Mouse (Mus musculus) heart, adult 9 months (tissue): ENCODE measurements around the gene Nek5.
A peak's percentile ranks its signal among the peaks of the same experiment; 100 is the strongest.

ENCODE experiments used
- DNase-seq, 2 experiments: peaks; one replicate each; pipeline ENCODE4 v3.0.0; 2022; ENCODE audit warnings: low spot score in 2 of 2

Gene Nek5

DNA sequence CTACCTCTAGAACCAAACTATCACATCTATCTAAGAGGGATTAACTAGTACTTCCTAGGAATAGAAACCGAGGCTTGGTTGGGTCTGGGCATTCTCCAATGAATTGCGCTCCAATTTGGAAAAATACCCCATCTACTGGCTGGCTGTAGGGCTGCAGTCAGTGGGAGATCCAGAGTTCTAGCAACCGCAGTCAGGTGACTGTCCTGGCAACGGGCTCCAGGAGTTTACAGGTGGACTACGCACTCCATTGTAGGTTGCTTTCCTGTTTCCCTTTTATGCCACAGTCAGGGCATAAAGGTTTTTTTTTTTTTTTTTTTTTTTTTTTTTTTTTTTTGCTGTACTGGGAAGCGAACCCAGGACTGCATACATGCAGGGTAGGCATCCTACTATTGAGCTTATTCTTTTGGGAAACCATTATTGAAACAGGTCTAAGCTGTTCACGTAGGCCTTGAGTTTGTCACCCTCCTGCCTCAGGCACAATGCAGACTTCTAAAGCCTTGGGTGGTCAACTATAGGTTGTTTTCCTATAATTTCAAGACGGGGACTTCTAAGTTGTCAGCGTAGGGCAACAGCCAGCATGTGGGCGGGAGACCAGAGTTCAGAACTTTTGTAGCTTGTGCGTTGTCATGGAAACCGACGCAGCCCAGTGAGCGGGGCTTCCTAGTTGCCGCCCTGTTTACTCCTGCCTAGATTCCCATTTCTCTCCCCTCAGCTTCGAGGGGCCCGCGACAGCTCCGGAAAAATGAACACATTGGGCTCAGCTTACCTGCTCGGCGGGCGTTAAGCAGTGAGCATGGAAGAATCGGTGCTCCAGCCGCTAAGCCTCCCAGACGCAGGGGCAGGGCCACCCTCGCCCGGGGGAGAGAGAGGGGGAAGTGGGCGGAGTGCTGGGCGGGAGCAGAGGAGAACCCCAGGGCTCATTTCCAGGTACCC lies at the start of gene Nek5:
Gene Nek5 (minus strand): TSS at position 834 of the 933 bp plus-strand sequence.
- DNase-seq: peak; percentile 4 to 7

DNA sequence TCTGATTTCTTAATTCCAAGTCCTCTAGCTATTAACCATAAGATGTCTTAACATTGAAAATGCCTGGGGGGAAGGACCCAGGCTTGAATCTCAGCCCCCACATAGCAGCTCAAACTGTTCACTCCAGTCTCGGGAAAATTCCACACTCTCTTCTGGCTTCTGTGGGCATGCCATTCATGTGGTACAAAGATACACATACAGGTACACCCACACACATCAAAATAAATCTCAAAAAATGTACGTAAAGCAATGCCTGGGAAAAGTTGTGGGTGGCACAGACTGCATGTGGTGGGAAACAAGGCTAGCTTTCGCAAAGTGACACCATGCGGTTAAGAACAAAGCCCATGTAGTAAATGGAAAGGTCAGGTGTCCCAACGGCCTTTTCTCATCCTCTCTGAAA lies 44.3 kb upstream of the Nek5 start:
- no peak for DNase-seq

GRCm38 (mm10) chr8:22166080-22166603 lies 41.3 kb upstream of the Nek5 start, which contains the start of gene Nek3:
Gene Nek3, minus strand, starts transcription at chr8:22166435.
- peak; percentile 75 to 81 for DNase-seq

- no peak for DNase-seq
These were observed 40.6 kb upstream of the Nek5 start for GRCm38 (mm10) chr8:22165251-22166079.

- no peak for DNase-seq
These were observed 39.6 kb upstream of the Nek5 start for GRCm38 (mm10) chr8:22164431-22164830.

- DNase-seq: no peak
These were observed 37.4 kb upstream of the Nek5 start for GRCm38 (mm10) chr8:22162206-22162605.

GRCm38 (mm10) chr8:22150345-22150663 lies 25.5 kb upstream of the Nek5 start:
- no peak for DNase-seq

GRCm38 (mm10) chr8:22149643-22150344 lies 24.9 kb upstream of the Nek5 start:
- DNase-seq: no peak

DNA sequence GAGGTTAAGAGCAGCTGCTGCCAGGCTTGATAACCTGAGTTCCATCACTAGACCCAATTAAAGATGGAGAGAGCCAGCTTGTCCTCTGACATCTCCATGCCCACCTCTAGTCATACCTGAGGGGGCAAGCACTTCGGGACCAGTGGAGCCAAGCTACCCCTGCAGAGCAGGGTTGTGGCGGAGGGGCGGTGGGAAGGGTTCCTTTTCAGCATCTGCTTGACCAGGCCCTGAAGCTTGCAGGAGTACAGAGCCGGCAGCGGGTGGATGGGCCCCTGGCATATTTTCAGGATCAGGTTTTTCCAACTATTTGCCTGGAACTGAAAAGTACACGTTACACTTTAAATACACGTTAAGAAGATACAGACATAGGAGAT lies 23.5 kb upstream of the Nek5 start:
- no peak for DNase-seq

DNA sequence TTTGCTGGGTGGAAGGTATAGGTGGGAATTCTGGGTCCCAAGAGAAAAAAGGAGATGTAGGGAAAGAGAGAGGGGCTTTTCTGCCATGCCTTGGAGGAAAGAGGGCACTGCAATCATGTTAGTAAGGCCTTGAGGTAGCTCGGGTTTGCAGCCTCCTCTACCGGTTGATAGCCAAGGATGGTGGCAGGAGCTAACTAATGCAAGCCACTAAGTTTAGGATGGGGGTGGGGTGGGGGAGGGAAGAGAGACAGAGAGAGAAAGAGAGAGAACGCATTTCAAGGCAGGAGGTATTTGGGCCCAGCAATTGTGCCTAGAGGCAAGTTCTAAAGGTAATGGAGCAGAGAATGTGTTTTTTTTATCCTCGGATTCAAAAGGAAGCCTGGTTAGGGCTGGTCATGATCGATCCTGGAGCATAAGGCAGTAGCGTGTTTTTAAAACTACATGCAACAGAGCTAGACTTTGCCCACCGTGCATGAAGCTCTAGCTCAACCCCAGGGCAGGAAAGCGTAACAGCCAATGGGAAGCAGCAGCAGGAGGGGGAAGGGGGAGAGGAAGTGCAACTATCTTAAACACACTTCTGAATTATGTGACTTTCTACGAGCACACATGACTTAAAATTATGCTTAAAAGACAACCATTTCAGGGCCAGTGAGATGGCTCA lies 23.0 kb upstream of the Nek5 start:
- DNase-seq: no peak

GRCm38 (mm10) chr8:22145831-22146230 lies 21.0 kb upstream of the Nek5 start:
- no peak for DNase-seq

GRCm38 (mm10) chr8:22143764-22144491 lies 19.1 kb upstream of the Nek5 start:
- DNase-seq: no peak

GRCm38 (mm10) chr8:22142592-22142991 lies 17.7 kb upstream of the Nek5 start:
- no peak for DNase-seq

GRCm38 (mm10) chr8:22141836-22142385 lies 17.1 kb upstream of the Nek5 start:
- no peak for DNase-seq

- peak; percentile 43 to 51 for DNase-seq
These were observed 11.6 kb upstream of the Nek5 start for GRCm38 (mm10) chr8:22136462-22136861.

DNA sequence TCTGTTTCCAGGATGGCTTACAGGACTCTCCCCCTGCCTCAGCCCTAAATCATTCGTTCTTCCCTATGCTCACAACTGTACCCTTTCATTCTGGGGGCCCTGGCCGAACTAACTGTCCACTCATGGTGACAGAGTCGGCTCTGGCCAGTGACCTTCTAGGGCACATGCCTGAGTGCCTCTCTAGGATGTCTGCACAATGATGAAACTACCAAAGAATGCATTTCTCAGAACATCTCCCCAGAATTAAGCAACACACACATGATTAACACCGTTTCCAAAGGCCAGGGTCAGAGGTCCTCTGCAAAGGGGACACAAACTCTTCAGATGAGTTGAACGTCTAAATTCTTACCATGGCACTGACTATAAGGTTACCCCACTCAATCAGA lies 9.9 kb upstream of the Nek5 start:
- no peak for DNase-seq

- no peak for DNase-seq
These were observed 9.4 kb upstream of the Nek5 start for GRCm38 (mm10) chr8:22134078-22134749.

DNA sequence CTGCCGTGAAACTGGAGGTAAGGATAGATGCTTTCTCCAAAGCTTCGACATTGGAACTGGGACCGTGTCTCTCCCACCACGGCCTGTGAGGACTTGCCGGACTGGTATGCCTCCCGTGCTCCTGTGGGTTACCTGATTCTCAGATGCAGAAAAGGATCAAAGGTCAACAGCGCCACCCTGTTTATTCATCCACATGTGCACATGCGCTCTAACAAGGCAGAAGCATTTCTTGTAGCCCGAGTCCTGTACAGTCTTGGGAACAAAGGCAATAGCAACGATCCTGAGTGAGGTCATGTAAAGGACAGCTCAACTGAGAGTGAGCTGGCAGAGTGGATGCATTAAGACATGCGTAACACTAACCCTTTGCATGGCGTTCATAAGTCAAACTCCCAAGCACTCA lies 7.2 kb upstream of the Nek5 start:
- DNase-seq: no peak

GRCm38 (mm10) chr8:22107020-22107419 lies 17.8 kb downstream of the Nek5 start:
- no peak for DNase-seq

DNA sequence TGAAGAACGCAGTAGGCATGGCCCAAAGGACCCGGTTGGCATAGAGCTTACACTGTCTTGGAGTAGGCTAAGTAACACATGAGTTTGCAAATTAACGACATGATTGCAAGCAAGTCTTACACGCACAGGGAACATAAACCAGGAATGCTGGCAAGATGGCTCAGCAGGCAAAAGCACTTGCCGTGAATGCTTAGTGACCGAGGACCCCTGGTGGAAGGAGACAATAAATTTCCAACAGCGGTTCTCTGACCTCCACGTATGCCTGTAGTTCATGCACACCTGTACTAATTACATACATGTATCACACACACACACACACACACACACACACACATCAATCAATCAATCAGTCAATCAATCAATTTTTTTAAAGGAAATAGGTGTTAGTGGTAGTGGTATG lies 33.3 kb downstream of the Nek5 start:
- no peak for DNase-seq
